In the genomic region with DNA sequence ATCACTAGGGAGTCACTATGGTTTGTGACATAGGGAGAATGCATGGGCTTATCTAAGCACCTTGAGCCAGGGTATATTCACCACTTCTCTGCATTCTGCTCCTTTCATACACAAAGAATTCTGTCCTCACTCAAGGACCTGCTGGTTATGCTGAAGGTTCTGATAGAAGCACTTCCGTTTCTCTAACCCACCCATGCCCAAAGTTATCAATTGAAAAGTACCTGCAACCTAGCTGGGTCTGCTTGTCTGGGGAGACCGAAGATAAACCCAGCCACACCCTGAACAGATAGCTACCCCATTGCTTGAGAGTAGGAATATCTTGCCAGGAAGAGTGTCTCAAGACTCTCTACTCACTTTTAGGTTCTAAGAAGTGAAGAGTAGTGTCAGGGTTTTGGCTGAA, we compare ENCODE assay signal across 12 mouse cellular contexts.
DNase-seq lines count a peak whose midpoint lies in the region; ATAC-seq and TF ChIP-seq lines count a peak whose summit lies in the region.
"Had no signal": no experiment of that assay in that cellular context is flagged by ENCODE, and none has a peak within 500 bp of the region (broad histone marks: within the 10 kb centered on the region; RNA-seq: fewer than 3 reads in every experiment).

No protein-coding gene starts in this region.

- H3K4me3 ChIP-seq in heart, embryonic 16.5 days (ENCODE audit: low read length), result no peak overlapping the region
- H3K4me3 ChIP-seq in heart, adult 2 months, result no peak overlapping the region
- no peak overlapping the region for H3K4me3 ChIP-seq in MEL (ENCODE audit: control insufficient read depth in 1 of 2, insufficient read depth in 1 of 2, low read depth in 2 of 2, low read length in 2 of 2)
- no peak overlapping the region for H3K4me3 ChIP-seq in embryonic facial prominence, embryonic 15.5 days (replicated peaks)
- H3K4me3 ChIP-seq: lung, embryonic 15.5 days had no signal

- ATAC-seq in heart, embryonic 16.5 days (replicated peaks; ENCODE audit: extremely low read depth, insufficient read depth, low FRiP score), result no peak
- no peak for ATAC-seq in embryonic facial prominence, embryonic 15.5 days (ENCODE audit: insufficient number of reproducible peaks, low FRiP score, low TSS enrichment, low read depth)
- peak; percentile 77 for ATAC-seq in megakaryocyte-erythroid progenitor cell, adult 5-6 weeks (replicated peaks; ENCODE audit: low FRiP score, low TSS enrichment, poor library complexity, severe bottlenecking)

- H3K27ac ChIP-seq in heart, embryonic 16.5 days (ENCODE audit: low read length), result peak overlapping the region; percentile 67
- no peak overlapping the region for H3K27ac ChIP-seq in heart, adult 2 months
- peak overlapping the region; percentile 93 for H3K27ac ChIP-seq in MEL (ENCODE audit: control insufficient read depth, low read depth, low read length)
- H3K27ac ChIP-seq in embryonic facial prominence, embryonic 15.5 days (replicated peaks), result peak overlapping the region; percentile 72

- peaks cover 71% of the 10 kb centered on the region for H3K4me1 ChIP-seq in heart, embryonic 16.5 days (ENCODE audit: control insufficient read depth, insufficient read depth, low read length)
- H3K4me1 ChIP-seq in heart, adult 2 months (ENCODE audit: control insufficient read depth, insufficient read depth, low read length), result peaks cover 32% of the 10 kb centered on the region
- peaks cover 37 to 48% of the 10 kb centered on the region in 2 experiments for H3K4me1 ChIP-seq in MEL (ENCODE audit: control insufficient read depth in 1 of 2, insufficient read depth in 2 of 2, low read length in 2 of 2)
- H3K4me1 ChIP-seq in embryonic facial prominence, embryonic 15.5 days, result peaks cover 68% of the 10 kb centered on the region

- 70% methylated on average over 2 of the region's 2 CpGs for WGBS in heart, embryonic 16.5 days
- WGBS in heart, adult 2 months, result 85% methylated on average over 2 of the region's 2 CpGs
- WGBS in embryonic facial prominence, embryonic 15.5 days, result 87% methylated on average over 2 of the region's 2 CpGs

- H3K27me3 ChIP-seq in heart, embryonic 16.5 days (ENCODE audit: control insufficient read depth, insufficient read depth, low read length), result no peaks in the 10 kb centered on the region
- H3K27me3 ChIP-seq in heart, adult 2 months (ENCODE audit: control insufficient read depth, insufficient read depth, low read length), result no peaks in the 10 kb centered on the region
- no peaks in the 10 kb centered on the region for H3K27me3 ChIP-seq in MEL (ENCODE audit: control insufficient read depth in 1 of 2, insufficient read depth in 2 of 2, low read length in 2 of 2)
- no peaks in the 10 kb centered on the region for H3K27me3 ChIP-seq in embryonic facial prominence, embryonic 15.5 days
- H3K27me3 ChIP-seq: lung, embryonic 15.5 days had no signal

- H3K9me3 ChIP-seq in heart, embryonic 16.5 days (replicated peaks; ENCODE audit: control insufficient read depth, low read length), result no peaks in the 10 kb centered on the region
- H3K9me3 ChIP-seq in MEL (replicated peaks; ENCODE audit: insufficient read depth, low read length), result no peaks in the 10 kb centered on the region
- H3K9me3 ChIP-seq in embryonic facial prominence, embryonic 15.5 days (replicated peaks), result no peaks in the 10 kb centered on the region
- H3K9me3 ChIP-seq: lung, embryonic 15.5 days had no signal

- intact Hi-C loops in heart, adult 2 months (cut with DNase I), result no loop called here

- no peak for DNase-seq in heart, adult 2 months
- peak; percentile 67 for DNase-seq in MEL (ENCODE audit: low read depth, low spot score)
- DNase-seq in spleen, postnatal 4 days (ENCODE audit: low spot score in 2 of 2), result no peak
- DNase-seq in layer of hippocampus, adult 9-10 months (ENCODE audit: low spot score), result no peak
- DNase-seq: cerebellum, adult 11 months; kidney, adult 11 months; right cerebral cortex, postnatal 25 days; thymus, adult 18-20 months had no signal

- H3K4me2 ChIP-seq in heart, embryonic 16.5 days (ENCODE audit: low read depth, low read length), result no peak overlapping the region
- H3K4me2 ChIP-seq in embryonic facial prominence, embryonic 15.5 days (replicated peaks), result no peak overlapping the region
- H3K4me2 ChIP-seq: lung, embryonic 15.5 days had no signal

- TF ChIP-seq CTCF in heart, adult 2 months (IDR thresholded peaks at IDR 0.05), result no peak
- TF ChIP-seq CTCF in MEL (IDR thresholded peaks at IDR 0.05 in 2 of 3, conservative IDR thresholded peaks at IDR 0.05 in 1 of 3; ENCODE audit: control insufficient read depth in 1 of 3, insufficient read depth in 1 of 3, low read depth in 2 of 3, low read length in 3 of 3, poor library complexity in 1 of 3, severe bottlenecking in 1 of 3), result no peak

- H3K79me2 ChIP-seq in heart, adult 2 months (replicated peaks; ENCODE audit: control insufficient read depth, insufficient read depth, low read length), result no peaks in the 10 kb centered on the region
- H3K79me2 ChIP-seq in MEL (ENCODE audit: control insufficient read depth, insufficient read depth, low read length, poor library complexity), result no peaks in the 10 kb centered on the region

- H3K9ac ChIP-seq in heart, embryonic 16.5 days (ENCODE audit: low read length), result no peak overlapping the region
- no peak overlapping the region for H3K9ac ChIP-seq in heart, adult 2 months (ENCODE audit: low read depth, low read length)
- peak overlapping the region; percentile 38 for H3K9ac ChIP-seq in MEL (ENCODE audit: control insufficient read depth, low read depth, low read length, poor library complexity, severe bottlenecking)
- H3K9ac ChIP-seq in embryonic facial prominence, embryonic 15.5 days, result no peak overlapping the region
- H3K9ac ChIP-seq: lung, embryonic 15.5 days had no signal

- no peak for TF ChIP-seq EP300 in heart, adult 2 months (IDR thresholded peaks at IDR 0.05; ENCODE audit: insufficient read depth, low read depth, low read length)
- TF ChIP-seq EP300 in MEL (IDR thresholded peaks at IDR 0.05; ENCODE audit: low read depth in 1 of 2, low read length in 2 of 2), result peak; percentile 90 to 92

- TF ChIP-seq RAD21 in MEL (IDR thresholded peaks at IDR 0.05; ENCODE audit: low read depth, low read length), result no peak

- 0 out of 2 replicates have a peak, but pooled peaks cover 2% of the 10 kb centered on the region for H3K36me3 ChIP-seq in heart, embryonic 16.5 days (ENCODE audit: control insufficient read depth, insufficient read depth)
- peaks cover 27% of the 10 kb centered on the region for H3K36me3 ChIP-seq in heart, adult 2 months (ENCODE audit: control insufficient read depth, insufficient read depth, low read length)
- H3K36me3 ChIP-seq in MEL (ENCODE audit: control insufficient read depth in 1 of 2, insufficient read depth in 2 of 2, low read length in 2 of 2), result peaks cover 4 to 60% of the 10 kb centered on the region in 2 experiments; a peak in 3 of 4 replicates
- H3K36me3 ChIP-seq in embryonic facial prominence, embryonic 15.5 days, result 0 out of 2 replicates have a peak, but pooled peaks cover 3% of the 10 kb centered on the region

- no peak for TF ChIP-seq POLR2A in heart, adult 2 months (IDR thresholded peaks at IDR 0.05; ENCODE audit: insufficient read depth, low read depth, low read length)
- 0 out of 4 replicates have a peak, but pooled peaks of 1 of the 2 experiments have one; percentile 20 for TF ChIP-seq POLR2A in MEL (IDR thresholded peaks at IDR 0.05; ENCODE audit: control insufficient read depth in 1 of 2, insufficient read depth in 1 of 2, low read depth in 1 of 2, low read length in 2 of 2, poor library complexity in 1 of 2)

TF ChIP-seq in MEL, 35 proteins besides CTCF, POLR2A, EP300 and RAD21 (continues in another document):
- 0 out of 2 replicates have a peak, but pooled peaks have one; percentile 24 for TF ChIP-seq POLR2AphosphoS2 (IDR thresholded peaks at IDR 0.05; ENCODE audit: low read length)
- peak; percentile 86 for TF ChIP-seq GATA1 (IDR thresholded peaks at IDR 0.05; ENCODE audit: low read depth, low read length)
- peak; percentile 41; the same call in 1 of the 2 replicates for TF ChIP-seq ELF1 (IDR thresholded peaks at IDR 0.05; ENCODE audit: low read depth, low read length)
- TF ChIP-seq CHD1 (IDR thresholded peaks at IDR 0.05; ENCODE audit: low read depth, low read length), result no peak
- TF ChIP-seq UBTF (IDR thresholded peaks at IDR 0.05; ENCODE audit: borderline replicate concordance, insufficient read depth, low read depth, low read length), result no peak
- peak; percentile 78 for TF ChIP-seq SIN3A (IDR thresholded peaks at IDR 0.05; ENCODE audit: low read length)
- 0 out of 2 replicates have a peak, but pooled peaks have one; percentile 29 for TF ChIP-seq MAX (IDR thresholded peaks at IDR 0.05; ENCODE audit: low read length)
- TF ChIP-seq TBP (IDR thresholded peaks at IDR 0.05; ENCODE audit: low read depth, low read length), result peak; percentile 63
- peak; percentile 37; the same call in 1 of the 2 replicates for TF ChIP-seq TAL1 (IDR thresholded peaks at IDR 0.05; ENCODE audit: low read length)
- no peak for TF ChIP-seq MAZ (IDR thresholded peaks at IDR 0.05; ENCODE audit: low read depth, low read length)
- no peak; the same call in 1 of the 2 replicates for TF ChIP-seq KAT2A (conservative IDR thresholded peaks at IDR 0.05; ENCODE audit: low read depth, low read length)
- TF ChIP-seq POLR2AphosphoS5 (IDR thresholded peaks at IDR 0.05; ENCODE audit: borderline replicate concordance, low read depth, low read length), result no peak
- peak; percentile 88 for TF ChIP-seq TCF12 (IDR thresholded peaks at IDR 0.05; ENCODE audit: low read depth, low read length)
- no peak for TF ChIP-seq GABPA (IDR thresholded peaks at IDR 0.05; ENCODE audit: low read depth, low read length)
- TF ChIP-seq JUND (IDR thresholded peaks at IDR 0.05; ENCODE audit: low read depth, low read length), result no peak
- TF ChIP-seq NRF1 (IDR thresholded peaks at IDR 0.05; ENCODE audit: insufficient read depth, low read depth, low read length, poor library complexity, severe bottlenecking), result no peak
- TF ChIP-seq RCOR1 (IDR thresholded peaks at IDR 0.05; ENCODE audit: low read depth, low read length), result peak; percentile 87
- TF ChIP-seq ZC3H11A (IDR thresholded peaks at IDR 0.05; ENCODE audit: low read depth, low read length), result no peak
- TF ChIP-seq USF1 (IDR thresholded peaks at IDR 0.05; ENCODE audit: low read depth, low read length), result no peak
- TF ChIP-seq HCFC1 (IDR thresholded peaks at IDR 0.05; ENCODE audit: low read depth, low read length), result no peak
- TF ChIP-seq MXI1 (IDR thresholded peaks at IDR 0.05; ENCODE audit: low read depth, low read length), result 0 out of 2 replicates have a peak, but pooled peaks have one; percentile 28
- TF ChIP-seq SMC3 (IDR thresholded peaks at IDR 0.05; ENCODE audit: low read depth, low read length), result no peak
- TF ChIP-seq CHD2 (IDR thresholded peaks at IDR 0.05; ENCODE audit: low read length), result no peak
- peak; percentile 74 for TF ChIP-seq ETS1 (IDR thresholded peaks at IDR 0.05; ENCODE audit: low read depth, low read length)
- TF ChIP-seq NELFE (IDR thresholded peaks at IDR 0.05; ENCODE audit: low read depth, low read length), result no peak
